ENCODE assay signal across 32 mouse cellular contexts in the genomic region with DNA sequence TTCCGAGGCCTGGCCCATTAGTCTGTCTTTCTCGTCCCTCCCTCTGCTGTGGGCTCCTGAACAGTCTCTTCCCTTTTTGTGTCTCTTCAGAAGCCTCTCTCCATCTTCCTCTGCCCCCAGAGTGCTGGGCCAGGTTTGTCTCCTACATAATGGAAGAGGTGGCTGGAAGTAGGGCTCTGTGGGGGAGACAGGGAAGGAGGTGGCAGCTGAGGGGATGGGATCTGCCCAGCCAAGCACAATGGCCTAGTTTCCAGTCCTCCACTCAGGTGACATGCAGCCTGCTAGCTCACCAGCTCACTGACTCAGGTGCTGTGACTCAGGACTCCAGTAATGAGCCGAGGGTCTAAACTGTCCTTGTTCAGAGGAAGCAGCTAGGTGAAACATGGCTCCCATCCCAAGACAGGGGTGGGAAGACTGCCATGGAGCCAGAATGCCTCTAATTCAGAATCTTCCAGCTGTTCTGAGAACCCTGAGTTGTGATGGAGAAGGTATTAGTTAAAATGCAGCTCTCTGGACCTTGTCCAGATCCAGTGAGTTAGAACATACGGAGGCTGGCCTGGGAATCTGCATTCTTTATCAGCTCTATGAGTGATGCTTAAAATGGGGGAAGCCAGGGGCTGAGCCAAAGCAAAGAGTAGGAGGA. TPM values are rescaled to one million over a fixed set of nuclear protein-coding genes. Genes with fewer than 3 reads are reported as not detected.
A peak's percentile ranks its signal among the peaks of the same experiment; 100 is the strongest.
DNase-seq lines count a peak whose midpoint lies in the region; ATAC-seq and TF ChIP-seq lines count a peak whose summit lies in the region.
"Had no signal": no experiment of that assay in that cellular context is flagged by ENCODE, and none has a peak within 500 bp of the region (broad histone marks: within the 10 kb centered on the region; RNA-seq: fewer than 3 reads in every experiment).

No protein-coding gene starts in this region.

- no peaks in the 10 kb centered on the region for H3K4me1 ChIP-seq in forebrain, embryonic 16.5 days (replicated peaks; ENCODE audit: control insufficient read depth, insufficient read depth, low read length)
- H3K4me1 ChIP-seq: heart, embryonic 10.5 days; hindbrain, embryonic 12.5 days; intestine, embryonic 15.5 days; liver, embryonic 12.5 days; neural tube, embryonic 12.5 days; stomach, embryonic 15.5 days had no signal

- H3K9me3 ChIP-seq in forebrain, embryonic 16.5 days (ENCODE audit: control insufficient read depth, low read length) = peaks cover 4% of the 10 kb centered on the region; the same call in 1 of the 2 replicates
- H3K9me3 ChIP-seq: hindbrain, embryonic 12.5 days; intestine, embryonic 15.5 days; stomach, embryonic 15.5 days had no signal

- no peak overlapping the region for H3K27ac ChIP-seq in layer of hippocampus, adult 2 months
- H3K27ac ChIP-seq in forebrain, embryonic 16.5 days (ENCODE audit: low read length) = no peak overlapping the region
- H3K27ac ChIP-seq: heart, embryonic 10.5 days; hindbrain, embryonic 12.5 days; hindbrain, postnatal 0 days; intestine, embryonic 15.5 days; liver, embryonic 12.5 days; neural tube, embryonic 12.5 days; stomach, embryonic 15.5 days had no signal

- ATAC-seq in forebrain, embryonic 16.5 days = no peak
- ATAC-seq: forebrain, embryonic 14.5 days; hindbrain, postnatal 0 days; intestine, embryonic 15.5 days; liver, embryonic 12.5 days; liver, postnatal 0 days; midbrain, embryonic 16.5 days had no signal

- no peaks in the 10 kb centered on the region for H3K27me3 ChIP-seq in forebrain, embryonic 16.5 days (replicated peaks; ENCODE audit: control insufficient read depth, insufficient read depth, low read length)
- H3K27me3 ChIP-seq: hindbrain, embryonic 12.5 days; intestine, embryonic 15.5 days; neural tube, embryonic 12.5 days; stomach, embryonic 15.5 days had no signal

- WGBS in forebrain, embryonic 16.5 days = 90% methylated on average over 4 of the region's 4 CpGs

- no peak overlapping the region for H3K9ac ChIP-seq in forebrain, embryonic 16.5 days (replicated peaks; ENCODE audit: low read depth, low read length)
- H3K9ac ChIP-seq: hindbrain, embryonic 12.5 days; intestine, embryonic 15.5 days; liver, embryonic 12.5 days; liver, postnatal 0 days; neural tube, embryonic 12.5 days; stomach, embryonic 15.5 days had no signal

- no peak overlapping the region for H3K4me2 ChIP-seq in forebrain, embryonic 16.5 days (ENCODE audit: low read length)
- H3K4me2 ChIP-seq: hindbrain, embryonic 12.5 days; intestine, embryonic 15.5 days; liver, embryonic 12.5 days; midbrain, embryonic 11.5 days; neural tube, embryonic 12.5 days; stomach, embryonic 15.5 days had no signal

- peak; percentile 22 to 42 for DNase-seq in cerebellum, postnatal 10 days
- DNase-seq in cerebellum, adult 18-20 months = no peak
- peak; percentile 25 for DNase-seq in layer of hippocampus, adult 9-11 months
- no peak for DNase-seq in layer of hippocampus, adult 2 months (ENCODE audit: low spot score in 2 of 2)
- peak; percentile 61 for DNase-seq in right cerebral cortex, adult 18-20 months
- no peak for DNase-seq in right cerebral cortex, postnatal 4 days
- DNase-seq: adrenal gland, adult 8-10 months; cerebellum, adult 11 months; cerebellum, postnatal 25 days; gastrocnemius, postnatal 14 days; heart, postnatal 36 days; kidney, adult 2 months; kidney, postnatal 36 days; layer of hippocampus, postnatal 36 days; liver, postnatal 0 days; lung, postnatal 36 days; thymus, postnatal 14 days had no signal

- no peaks in the 10 kb centered on the region for H3K36me3 ChIP-seq in forebrain, embryonic 16.5 days (ENCODE audit: control insufficient read depth, insufficient read depth)
- H3K36me3 ChIP-seq: G1E; heart, embryonic 10.5 days; hindbrain, embryonic 12.5 days; intestine, embryonic 15.5 days; liver, embryonic 12.5 days; neural tube, embryonic 12.5 days; stomach, embryonic 15.5 days had no signal

- TF ChIP-seq CTCF in layer of hippocampus, adult 2 months (conservative IDR thresholded peaks at IDR 0.05) = no peak

- H3K4me3 ChIP-seq in layer of hippocampus, adult 2 months = no peak overlapping the region
- no peak overlapping the region for H3K4me3 ChIP-seq in forebrain, embryonic 16.5 days (replicated peaks; ENCODE audit: low read length)
- H3K4me3 ChIP-seq: heart, embryonic 10.5 days; hindbrain, embryonic 12.5 days; intestine, embryonic 15.5 days; liver, embryonic 12.5 days; neural tube, embryonic 12.5 days; stomach, embryonic 15.5 days had no signal

RNA-seq across cellular contexts. Expression of a gene that starts 49.9 kb away (rescaled TPM):
- total RNA-seq in layer of hippocampus, adult 2 months (2021) = 1 to 10 TPM in 1 of 2 experiments, under 1 TPM in 1; 0.93 to 2.1 TPM
- polyA plus RNA-seq in forebrain, embryonic 16.5 days (2015; fragmentation: Nextera tagmentation; extraction: Ambion mirVana) = 0.53 and 0.79 TPM in 2 replicates
- total RNA-seq: G1E; heart, postnatal 36 days had no signal
- polyA plus RNA-seq: embryonic facial prominence, embryonic 11.5 days; G1E; heart, embryonic 16.5 days; lung, embryonic 16.5 days had no signal

Comparison
In these comparisons a context has a peak if more than half of its experiments do, and no peak if none do; other contexts are left out.
1. DNase-seq: peak in cerebellum, postnatal 10 days (2 of 2), layer of hippocampus, adult 9-11 months (single experiment) and right cerebral cortex, adult 18-20 months (single experiment); none in cerebellum, adult 18-20 months (0 of 2), layer of hippocampus, adult 2 months (0 of 2) and right cerebral cortex, postnatal 4 days (single experiment).